Mouse (Mus musculus) CH12.LX (cell line): ENCODE results near the gene En1. TPM values are rescaled to one million over a fixed set of nuclear protein-coding genes. Genes with fewer than 3 reads are reported as not detected.

Source experiments
- DNase-seq: peaks from one replicate; pipeline ENCODE4 v3.0.0-alpha.2; 2013; ENCODE audit errors: extremely low read depth
- H3K27ac ChIP-seq: 2 replicates; pipeline ENCODE4 v1.5.1; 2012; ENCODE audit warnings: low read depth, mild to moderate bottlenecking, control low read depth, moderate library complexity; ENCODE audit not compliant: insufficient read depth
- H3K27me3 ChIP-seq: replicated peaks from 2 replicates; pipeline ENCODE3; 2012; ENCODE audit warnings: inconsistent platforms
- H3K36me3 ChIP-seq, 2 experiments: replicated peaks in 1 of 2; 2 replicates each; pipeline versions ENCODE3 to v1.6.1; 2012; ENCODE audit warnings: inconsistent platforms in 1 of 2, low read length in 1 of 2, mild to moderate bottlenecking in 1 of 2, mixed read lengths in 1 of 2, moderate library complexity in 1 of 2; ENCODE audit not compliant: control insufficient read depth in 1 of 2, insufficient read depth in 1 of 2
- H3K4me1 ChIP-seq, 2 experiments: 2 replicates each; pipeline ENCODE4 v1.6.1; 2012; ENCODE audit warnings: inconsistent platforms in 1 of 2, moderate library complexity in 1 of 2; ENCODE audit not compliant: insufficient read depth in 2 of 2, control insufficient read depth in 1 of 2
- H3K4me2 ChIP-seq: 2 replicates; pipeline ENCODE4 v1.6.1; 2012; ENCODE audit warnings: low read depth, mild to moderate bottlenecking, control low read depth; ENCODE audit not compliant: poor library complexity, insufficient read depth, severe bottlenecking
- H3K4me3 ChIP-seq, 3 experiments: fragments of 150-350 bp in 1 of 3; sonication (generic) in 1 of 3; replicated peaks in 1 of 3; 2 replicates each; pipeline versions ENCODE3 to v1.5.1; 2011 to 2012; ENCODE audit warnings: low read depth in 2 of 3, low read length in 2 of 3, mild to moderate bottlenecking in 2 of 3, moderate library complexity in 2 of 3, control low read depth in 1 of 3, improper control_type of control experiment in 1 of 3, inconsistent platforms in 1 of 3, mixed read lengths in 1 of 3; ENCODE audit not compliant: poor library complexity in 1 of 3
- H3K79me2 ChIP-seq: replicated peaks from 2 replicates; pipeline ENCODE4 v1.6.1; 2012; ENCODE audit warnings: mild to moderate bottlenecking, moderate library complexity; ENCODE audit not compliant: control insufficient read depth, poor library complexity, insufficient read depth, severe bottlenecking; ENCODE audit errors: extremely low read depth
- H3K9ac ChIP-seq: 2 replicates; pipeline ENCODE4 v1.6.1; 2012; ENCODE audit warnings: low read depth, mild to moderate bottlenecking, control low read depth, moderate library complexity; ENCODE audit not compliant: insufficient read depth
- H3K9me3 ChIP-seq: replicated peaks from 2 replicates; pipeline ENCODE3; 2012; ENCODE audit warnings: low read length, inconsistent platforms, mixed read lengths
- CTCF ChIP-seq, 2 experiments: IDR thresholded peaks in 1 of 2; conservative IDR thresholded peaks in 1 of 2; 2 replicates each; pipeline ENCODE4 v1.5.1; 2011 to 2012; ENCODE audit warnings: low read depth in 2 of 2, low read length in 2 of 2, improper control_type of control experiment in 1 of 2, inconsistent platforms in 1 of 2, mild to moderate bottlenecking in 1 of 2, moderate library complexity in 1 of 2
- ETS1 ChIP-seq: conservative IDR thresholded peaks from 2 replicates; pipeline ENCODE4 v1.6.1; 2012; ENCODE audit warnings: low read depth, mild to moderate bottlenecking, inconsistent platforms, low read length, improper control_type of control experiment, moderate library complexity
- HCFC1 ChIP-seq: IDR thresholded peaks from 2 replicates; pipeline ENCODE4 v1.6.1; 2012; ENCODE audit warnings: low read depth, mild to moderate bottlenecking, inconsistent platforms, low read length, improper control_type of control experiment
- JUN ChIP-seq: IDR thresholded peaks from 2 replicates; pipeline ENCODE4 v1.6.1; 2011; ENCODE audit warnings: low read depth, mild to moderate bottlenecking, low read length, improper control_type of control experiment, moderate library complexity; ENCODE audit not compliant: insufficient read depth
- MAFK ChIP-seq: IDR thresholded peaks from 2 replicates; pipeline ENCODE4 v1.6.1; 2011; ENCODE audit warnings: low read length, improper control_type of control experiment; ENCODE audit not compliant: insufficient replicate concordance
- MYC ChIP-seq: IDR thresholded peaks from 2 replicates; pipeline ENCODE4 v1.6.1; 2011; ENCODE audit warnings: low read depth, mild to moderate bottlenecking, improper control_type of control experiment, low read length
- PAX5 ChIP-seq: IDR thresholded peaks from 2 replicates; pipeline ENCODE4 v1.6.1; 2012; ENCODE audit warnings: low read length, inconsistent platforms, mixed read lengths
- RAD21 ChIP-seq: IDR thresholded peaks from 2 replicates; pipeline ENCODE4 v1.6.1; 2011; ENCODE audit warnings: low read depth, mild to moderate bottlenecking, low read length, improper control_type of control experiment, moderate library complexity
- RCOR1 ChIP-seq: conservative IDR thresholded peaks from 2 replicates; pipeline ENCODE4 v1.6.1; 2012; ENCODE audit warnings: low read depth, mild to moderate bottlenecking, inconsistent platforms, low read length, improper control_type of control experiment
- SMC3 ChIP-seq: IDR thresholded peaks from 2 replicates; pipeline ENCODE4 v1.6.1; 2011; ENCODE audit warnings: low read depth, low read length, improper control_type of control experiment
- UBTF ChIP-seq: IDR thresholded peaks from 2 replicates; pipeline ENCODE4 v1.6.1; 2012; ENCODE audit warnings: low read depth, mild to moderate bottlenecking, inconsistent platforms, low read length, improper control_type of control experiment, moderate library complexity
- ZKSCAN1 ChIP-seq: IDR thresholded peaks from 2 replicates; pipeline ENCODE4 v1.6.1; 2012; ENCODE audit warnings: low read depth, inconsistent platforms, low read length, improper control_type of control experiment, borderline replicate concordance
- ZNF384 ChIP-seq: IDR thresholded peaks from 2 replicates; pipeline ENCODE4 v1.6.1; 2012; ENCODE audit warnings: low read depth, low read length, improper control_type of control experiment, inconsistent platforms
- dilution Hi-C: fragments of 300-500 bp; cut with MboI; formaldehyde crosslinking; loops from 2 replicates; pipeline ENCODE4 v1.14.3; 2020; ENCODE audit warnings: low sequenced_read_pairs; ENCODE audit not compliant: extremely low pct_unique_long_range_greater_than_20kb, extremely low pct_ligation_motif_present
- in situ Hi-C: fragments of 300-500 bp; cut with MboI; formaldehyde crosslinking; loops from 3 replicates; pipeline ENCODE4 v1.14.3; 2019; ENCODE audit warnings: low sequenced_read_pairs, low pct_ligation_motif_present, low pct_unique_long_range_greater_than_20kb, mixed read lengths
- polyA plus RNA-seq: library from polyadenylated mRNA; unstranded; fragments of >175 nt; gene quantifications from 2 replicates; pipeline ENCODE4 v1.2.1, GENCODE M21; 2012; ENCODE audit warnings: low read depth; ENCODE audit not compliant: insufficient read length
- total RNA-seq, 2 experiments: library from RNA; depleted of rRNA; stranded (reverse); fragments of 300-350 nt in 1 of 2; fragments of >200 nt in 1 of 2; gene quantifications; 2 replicates each; pipeline ENCODE4 v1.2.3; 2012 to 2014

En1 gene
- total and polyA plus RNA-seq, 3 experiments = not detected

DNA sequence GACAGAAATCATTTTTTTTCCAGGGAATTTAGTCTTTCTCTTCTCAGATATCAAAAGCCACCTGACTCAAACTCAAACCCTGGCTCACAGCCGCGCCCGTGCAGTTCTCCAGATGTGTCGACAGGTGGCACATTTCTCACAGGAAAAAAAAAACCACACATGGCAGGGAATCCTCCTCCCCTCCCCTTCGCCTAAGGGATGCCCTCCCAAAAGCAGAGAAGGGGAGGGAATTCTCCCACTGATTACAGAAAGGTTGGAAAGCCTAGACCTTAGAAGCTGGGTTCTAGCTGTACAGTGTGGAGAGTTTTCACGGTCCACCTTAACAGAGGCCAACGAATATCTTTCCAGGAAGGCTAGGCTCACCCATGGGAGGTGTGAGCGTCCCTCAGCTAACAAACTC is 7.6 kb upstream of the En1 start:
- Histone ChIP-seq H3K9me3 (no peaks in the 10 kb centered on the region), H3K27ac (no peak overlapping the region), H3K4me2 (no peak overlapping the region), H3K79me2 (no peaks in the 10 kb centered on the region), H3K9ac (no peak overlapping the region), H3K4me3 (no peak overlapping the region), H3K36me3 (no peaks in the 10 kb centered on the region), H3K4me1 (peaks cover 12 to 66% of the 10 kb centered on the region in 2 experiments), H3K27me3 (no peaks in the 10 kb centered on the region)
- peak; percentile 46 for DNase-seq
- dilution Hi-C loops (no loop called here), in situ Hi-C loops (loop anchor here (5.0 to 25.0 kb wide), 4 partner anchors 90 to 818 kb away; no protein-coding TSS in a partner anchor)
- TF ChIP-seq CTCF (conservative IDR thresholded peaks at IDR 0.05 in 1 of 2, IDR thresholded peaks at IDR 0.05 in 1 of 2; ENCODE audit: low read depth in 2 of 2, low read length in 2 of 2) (peak; percentile 45 to 75; a peak in 3 of 4 replicates), ZKSCAN1 (no peak), RAD21 (peak; percentile 72), MYC (0 out of 2 replicates have a peak, but pooled peaks have one; percentile 56), ZNF384 (peak; percentile 79), SMC3 (peak; percentile 60), ETS1 (no peak)

DNA sequence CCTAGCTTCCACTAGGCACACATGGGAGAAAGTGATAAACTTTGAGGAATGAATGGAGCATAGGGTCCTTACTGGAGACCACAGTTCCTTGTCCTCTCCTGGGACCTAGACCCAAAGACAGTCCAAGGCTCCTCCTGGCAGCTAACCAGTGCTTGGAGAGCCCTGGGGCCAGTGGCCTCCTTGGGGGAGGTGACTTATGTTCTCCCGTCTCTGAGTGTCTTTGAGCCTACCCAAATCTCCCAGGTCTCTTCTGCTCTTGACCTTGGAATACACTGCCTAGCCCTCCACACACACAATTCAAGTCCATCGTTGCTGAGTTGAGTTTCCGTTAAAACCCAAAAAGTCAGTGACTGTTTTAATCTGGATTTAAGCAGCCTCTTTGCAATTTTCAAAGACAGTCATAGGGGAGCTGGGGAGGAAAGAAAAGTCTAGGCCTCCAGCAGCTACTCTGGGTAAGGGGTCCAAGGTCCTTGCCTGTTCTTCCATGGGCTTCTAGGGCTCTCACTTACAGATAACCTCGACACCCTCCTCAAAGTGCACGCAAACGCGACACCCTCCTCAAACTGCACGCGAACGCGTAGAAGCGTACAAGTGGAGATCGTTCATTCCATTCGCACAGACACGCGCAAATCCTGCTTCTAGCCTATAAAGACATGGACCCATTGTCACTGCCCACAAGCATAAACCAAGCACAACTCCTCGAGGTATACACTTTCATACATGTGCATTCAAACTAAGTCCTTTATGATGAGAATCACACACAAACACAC is 6.6 kb upstream of the En1 start:
- dilution Hi-C loops (no loop called here), in situ Hi-C loops (loop anchor here (10.0 to 25.0 kb wide), 3 partner anchors 89 to 817 kb away; no protein-coding TSS in a partner anchor)
- H3K27me3 ChIP-seq = no peaks in the 10 kb centered on the region
- H3K36me3 ChIP-seq = no peaks in the 10 kb centered on the region
- peaks cover 9 to 59% of the 10 kb centered on the region in 2 experiments; a peak in 3 of 4 replicates for H3K4me1 ChIP-seq
- TF ChIP-seq HCFC1 (no peak), JUN (no peak), UBTF (no peak), RCOR1 (no peak), MAFK (no peak), PAX5 (no peak)
- H3K9ac ChIP-seq = no peak overlapping the region
- peak overlapping the region; percentile 33; the same call in 1 of the 2 replicates for H3K4me2 ChIP-seq
- no peaks in the 10 kb centered on the region for H3K79me2 ChIP-seq
- peak overlapping the region in 1 of 3 experiments; percentile 53 for H3K4me3 ChIP-seq
- no peak overlapping the region for H3K27ac ChIP-seq
- no peaks in the 10 kb centered on the region for H3K9me3 ChIP-seq
- DNase-seq = no peak
